Mouse (Mus musculus): ENCODE data around the gene Lect2. TPM values are rescaled to one million over a fixed set of nuclear protein-coding genes. Genes with fewer than 3 reads are reported as not detected.

The Lect2 gene
- polyA plus RNA-seq, 1 experiment from 2014 or later, result not detected

DNA sequence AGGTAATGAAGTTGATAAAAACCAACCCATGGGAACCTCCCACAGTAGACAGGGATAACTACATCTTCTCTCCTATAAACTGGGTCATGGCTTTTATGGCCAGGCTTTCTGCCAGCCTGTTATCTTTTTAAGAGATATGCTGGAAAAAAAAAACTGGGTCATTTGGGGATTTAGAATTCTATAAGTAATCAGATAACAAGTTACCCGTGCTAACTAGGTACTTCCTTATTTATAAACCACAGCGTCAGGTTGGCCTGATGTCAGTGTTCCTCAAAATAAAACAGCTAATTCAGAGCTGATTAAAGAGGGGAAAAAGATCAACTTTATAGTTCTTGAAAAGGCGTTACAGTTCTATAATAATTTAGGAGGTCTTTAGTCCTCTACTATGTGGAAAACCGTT is 19.3 kb downstream of the Lect2 start:
- WGBS, result 60% methylated on average over 4 of the region's 4 CpGs
- no peak overlapping the region for H3K4me3 ChIP-seq
- no peaks in the 10 kb centered on the region for H3K36me3 ChIP-seq
- H3K9ac ChIP-seq, result no peak overlapping the region
- H3K27ac ChIP-seq, result no peak overlapping the region
- H3K9me3 ChIP-seq (replicated peaks), result no peaks in the 10 kb centered on the region
- H3K4me2 ChIP-seq, result no peak overlapping the region
- H3K27me3 ChIP-seq, result no peaks in the 10 kb centered on the region
- no peaks in the 10 kb centered on the region for H3K4me1 ChIP-seq (replicated peaks)
- no peak for ATAC-seq (replicated peaks; ENCODE audit: insufficient number of reproducible peaks, insufficient read depth, low FRiP score, low read depth)

- H3K27me3 ChIP-seq, result no peaks in the 10 kb centered on the region
- H3K9me3 ChIP-seq (replicated peaks), result no peaks in the 10 kb centered on the region
- no peaks in the 10 kb centered on the region for H3K4me1 ChIP-seq (replicated peaks)
- H3K36me3 ChIP-seq, result no peaks in the 10 kb centered on the region
- no peak overlapping the region for H3K4me2 ChIP-seq
- WGBS, result 86% methylated on average over 11 of the region's 11 CpGs
- no peak overlapping the region for H3K9ac ChIP-seq
- H3K27ac ChIP-seq, result no peak overlapping the region
- no peak overlapping the region for H3K4me3 ChIP-seq
- ATAC-seq (replicated peaks; ENCODE audit: insufficient number of reproducible peaks, insufficient read depth, low FRiP score, low read depth), result no peak
Measured at GRCm38 (mm10) chr13:56528281-56528680, 20.0 kb downstream of the Lect2 start.

- Histone ChIP-seq H3K27ac (no peak overlapping the region), H3K9me3 (replicated peaks) (no peaks in the 10 kb centered on the region), H3K4me1 (replicated peaks) (peaks cover under 1% of the 10 kb centered on the region), H3K27me3 (no peaks in the 10 kb centered on the region), H3K4me2 (no peak overlapping the region), H3K9ac (no peak overlapping the region), H3K36me3 (no peaks in the 10 kb centered on the region), H3K4me3 (no peak overlapping the region)
- 90% methylated on average over 7 of the region's 7 CpGs for WGBS
- ATAC-seq (replicated peaks; ENCODE audit: insufficient number of reproducible peaks, insufficient read depth, low FRiP score, low read depth), result no peak
Measured at GRCm38 (mm10) chr13:56527846-56528245, 20.5 kb downstream of the Lect2 start.

DNA sequence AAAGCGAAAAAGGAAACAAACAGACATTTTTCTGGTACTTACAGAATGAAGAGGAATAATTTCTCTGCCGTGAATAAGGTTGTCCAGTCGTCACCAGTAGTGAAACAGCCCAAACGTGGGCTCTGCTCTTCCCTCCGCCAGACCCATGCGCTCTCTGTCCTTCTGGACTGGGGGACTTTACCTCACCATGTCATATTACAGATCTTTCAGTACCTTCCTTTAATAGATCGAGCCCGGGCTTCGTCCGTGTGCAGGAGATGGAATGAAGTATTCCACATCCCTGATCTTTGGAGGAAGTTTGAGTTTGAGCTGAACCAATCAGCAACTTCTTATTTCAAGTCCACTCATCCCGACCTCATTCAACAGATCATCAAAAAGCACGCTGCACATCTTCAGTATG is 21.4 kb downstream of the Lect2 start:
- no peaks in the 10 kb centered on the region for H3K36me3 ChIP-seq
- no peaks in the 10 kb centered on the region for H3K27me3 ChIP-seq
- H3K9me3 ChIP-seq (replicated peaks), result no peaks in the 10 kb centered on the region
- no peak overlapping the region for H3K27ac ChIP-seq
- WGBS, result 75% methylated on average over 12 of the region's 12 CpGs
- no peak overlapping the region for H3K9ac ChIP-seq
- peaks cover 5% of the 10 kb centered on the region for H3K4me1 ChIP-seq (replicated peaks)
- H3K4me3 ChIP-seq, result no peak overlapping the region
- no peak overlapping the region for H3K4me2 ChIP-seq
- no peak for ATAC-seq (replicated peaks; ENCODE audit: insufficient number of reproducible peaks, insufficient read depth, low FRiP score, low read depth)

DNA sequence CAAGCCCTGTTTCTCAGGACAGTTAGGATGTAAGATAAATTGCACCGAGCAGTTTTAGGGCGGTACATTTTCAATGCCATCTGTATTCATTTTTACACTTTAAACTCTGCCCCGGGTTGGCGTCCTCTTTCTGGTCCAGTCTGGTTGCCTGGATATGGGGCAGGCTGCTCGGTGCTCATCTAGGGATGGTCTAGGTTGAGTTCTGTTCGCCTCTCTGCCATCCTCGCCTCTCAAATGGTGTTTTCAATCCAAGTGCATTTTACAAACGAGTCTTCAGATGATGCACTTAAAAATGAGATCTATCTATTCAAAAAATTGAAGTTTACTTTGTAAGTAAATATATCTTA is 25.5 kb downstream of the Lect2 start:
- Histone ChIP-seq H3K9me3 (replicated peaks) (no peaks in the 10 kb centered on the region), H3K9ac (peak overlapping the region; percentile 66), H3K4me1 (replicated peaks) (peaks cover 5% of the 10 kb centered on the region), H3K4me2 (peak overlapping the region; percentile 93), H3K4me3 (peak overlapping the region; percentile 70), H3K36me3 (no peaks in the 10 kb centered on the region), H3K27me3 (no peaks in the 10 kb centered on the region), H3K27ac (no peak overlapping the region)
- WGBS, result 6% methylated on average over 8 of the region's 8 CpGs
- ATAC-seq (replicated peaks; ENCODE audit: insufficient number of reproducible peaks, insufficient read depth, low FRiP score, low read depth), result no peak

- peaks cover 5% of the 10 kb centered on the region for H3K4me1 ChIP-seq (replicated peaks)
- no peaks in the 10 kb centered on the region for H3K27me3 ChIP-seq
- H3K36me3 ChIP-seq, result no peaks in the 10 kb centered on the region
- no peaks in the 10 kb centered on the region for H3K9me3 ChIP-seq (replicated peaks)
- H3K27ac ChIP-seq, result 0 out of 2 replicates have a peak within 1 kb of the TSS, but pooled peaks have one; percentile 16
- ATAC-seq (replicated peaks; ENCODE audit: insufficient number of reproducible peaks, insufficient read depth, low FRiP score, low read depth), result peak; percentile 98
- peak within 1 kb of the TSS; percentile 66 for H3K9ac ChIP-seq
- WGBS, result under 1% methylated on average over 56 of the region's 56 CpGs
- peak within 1 kb of the TSS; percentile 70 for H3K4me3 ChIP-seq
- H3K4me2 ChIP-seq, result peak within 1 kb of the TSS; percentile 93
Measured at GRCm38 (mm10) chr13:56522081-56522820, 26.1 kb downstream of the Lect2 start, which contains the start of gene Fbxl21. Gene Fbxl21, plus strand, starts transcription at chr13:56522472.

- H3K9me3 ChIP-seq (replicated peaks), result no peaks in the 10 kb centered on the region
- H3K36me3 ChIP-seq, result no peaks in the 10 kb centered on the region
- ATAC-seq (replicated peaks; ENCODE audit: insufficient number of reproducible peaks, insufficient read depth, low FRiP score, low read depth), result no peak
- no peak overlapping the region for H3K27ac ChIP-seq
- no peak overlapping the region for H3K4me2 ChIP-seq
- H3K4me1 ChIP-seq (replicated peaks), result no peaks in the 10 kb centered on the region
- H3K9ac ChIP-seq, result no peak overlapping the region
- H3K4me3 ChIP-seq, result no peak overlapping the region
- no peaks in the 10 kb centered on the region for H3K27me3 ChIP-seq
- WGBS, result 55% methylated on average over 7 of the region's 7 CpGs
Measured at GRCm38 (mm10) chr13:56516816-56517215, 31.5 kb downstream of the Lect2 start.

DNA sequence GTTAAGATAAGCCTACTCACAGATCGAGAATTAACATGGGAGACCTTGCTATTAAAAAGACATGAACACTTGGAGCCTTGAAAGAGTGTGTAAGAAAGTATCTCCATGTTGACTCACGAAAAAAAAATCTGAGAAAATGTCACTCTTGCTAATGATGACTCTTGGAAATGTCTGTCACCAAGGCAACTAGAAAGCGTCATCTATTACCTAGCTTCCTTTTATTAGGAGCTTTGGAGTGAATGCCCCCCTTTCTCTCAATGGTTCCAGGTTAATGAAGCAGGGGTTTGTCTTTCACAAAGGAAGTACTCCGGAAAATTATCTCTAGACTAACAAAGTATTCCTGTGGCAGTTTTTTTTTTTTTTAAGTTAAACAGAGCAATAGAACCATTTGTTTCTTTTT is 32.0 kb downstream of the Lect2 start:
- 59% methylated on average over 4 of the region's 4 CpGs for WGBS
- Histone ChIP-seq H3K9ac (no peak overlapping the region), H3K27me3 (no peaks in the 10 kb centered on the region), H3K9me3 (replicated peaks) (no peaks in the 10 kb centered on the region), H3K27ac (no peak overlapping the region), H3K4me3 (no peak overlapping the region), H3K36me3 (no peaks in the 10 kb centered on the region), H3K4me2 (no peak overlapping the region), H3K4me1 (replicated peaks) (no peaks in the 10 kb centered on the region)
- ATAC-seq (replicated peaks; ENCODE audit: insufficient number of reproducible peaks, insufficient read depth, low FRiP score, low read depth), result no peak

DNA sequence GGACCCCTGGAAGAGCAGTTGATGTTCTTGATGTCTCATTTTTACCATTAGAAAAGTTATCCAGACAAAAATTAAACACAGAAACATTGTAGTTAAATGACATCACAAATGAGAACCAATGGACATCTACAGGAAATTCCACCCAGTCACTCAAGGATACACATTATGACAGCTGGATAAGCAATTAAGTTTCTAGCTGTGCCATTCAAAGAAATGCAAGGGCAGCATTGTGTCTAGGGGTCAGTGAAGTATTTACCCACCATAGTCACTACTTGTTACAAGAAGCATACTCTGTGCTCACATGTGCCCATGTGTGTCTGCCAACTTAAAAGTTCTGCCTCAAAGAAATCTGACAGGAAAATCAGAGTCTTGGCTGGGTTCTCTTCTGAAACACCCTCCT is 34.7 kb downstream of the Lect2 start:
- Histone ChIP-seq H3K9ac (no peak overlapping the region), H3K4me3 (no peak overlapping the region), H3K9me3 (replicated peaks) (no peaks in the 10 kb centered on the region), H3K36me3 (no peaks in the 10 kb centered on the region), H3K27me3 (no peaks in the 10 kb centered on the region), H3K27ac (no peak overlapping the region), H3K4me2 (no peak overlapping the region), H3K4me1 (replicated peaks) (no peaks in the 10 kb centered on the region)
- ATAC-seq (replicated peaks; ENCODE audit: insufficient number of reproducible peaks, insufficient read depth, low FRiP score, low read depth), result no peak

- ATAC-seq (replicated peaks; ENCODE audit: insufficient number of reproducible peaks, insufficient read depth, low FRiP score, low read depth), result no peak
- Histone ChIP-seq H3K27ac (no peak overlapping the region), H3K4me2 (no peak overlapping the region), H3K9ac (no peak overlapping the region), H3K36me3 (no peaks in the 10 kb centered on the region), H3K4me1 (replicated peaks) (no peaks in the 10 kb centered on the region), H3K4me3 (no peak overlapping the region), H3K27me3 (no peaks in the 10 kb centered on the region), H3K9me3 (replicated peaks) (no peaks in the 10 kb centered on the region)
- 79% methylated on average over 2 of the region's 2 CpGs for WGBS
Measured at GRCm38 (mm10) chr13:56509796-56510195, 38.5 kb downstream of the Lect2 start.

DNA sequence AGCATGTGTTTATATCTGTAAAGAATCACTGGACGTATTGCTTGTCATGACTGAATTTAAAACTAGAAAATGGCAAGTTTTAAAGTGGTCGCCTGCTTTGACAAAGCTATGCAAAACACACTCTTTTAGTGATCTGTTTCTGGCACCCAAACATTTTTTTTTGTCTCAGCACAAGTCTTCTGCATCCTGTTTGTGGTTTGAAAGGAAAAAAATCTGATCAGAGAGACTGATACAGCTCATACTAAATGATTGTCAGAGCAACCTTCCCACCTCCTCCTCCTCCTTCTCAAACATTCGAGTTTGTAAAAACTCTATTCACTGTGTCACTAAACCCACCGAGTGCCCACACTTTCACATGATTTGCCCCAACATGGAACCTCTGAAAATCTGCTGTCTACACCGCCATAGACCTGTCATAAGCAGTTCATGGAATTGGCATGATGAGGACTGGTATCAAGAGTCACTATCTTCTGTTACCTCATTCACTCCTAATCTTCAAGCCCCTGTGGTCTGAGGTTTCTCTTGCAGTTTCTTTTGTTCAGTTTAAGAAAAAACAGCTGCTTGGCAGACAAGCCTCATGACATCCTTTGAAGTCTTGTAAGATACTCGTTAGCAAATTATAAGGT is 41.3 kb downstream of the Lect2 start:
- ATAC-seq (replicated peaks; ENCODE audit: insufficient number of reproducible peaks, insufficient read depth, low FRiP score, low read depth), result no peak

More for the DNA sequence above, 41.3 kb downstream of the Lect2 start:
- Histone ChIP-seq H3K9ac (no peak overlapping the region), H3K36me3 (no peaks in the 10 kb centered on the region), H3K27me3 (no peaks in the 10 kb centered on the region; the same call in 1 of the 2 replicates), H3K4me3 (no peak overlapping the region), H3K27ac (no peak overlapping the region), H3K4me2 (no peak overlapping the region), H3K4me1 (replicated peaks) (no peaks in the 10 kb centered on the region), H3K9me3 (replicated peaks) (no peaks in the 10 kb centered on the region)
- WGBS, result 67% methylated on average over 6 of the region's 6 CpGs
